Mouse (Mus musculus) lung, postnatal 4 days (tissue): ENCODE data around the gene Nxf1.

Experiments
- DNase-seq, 2 experiments: peaks; one replicate each; pipeline ENCODE4 v3.0.0; 2021

Gene Nxf1

DNA sequence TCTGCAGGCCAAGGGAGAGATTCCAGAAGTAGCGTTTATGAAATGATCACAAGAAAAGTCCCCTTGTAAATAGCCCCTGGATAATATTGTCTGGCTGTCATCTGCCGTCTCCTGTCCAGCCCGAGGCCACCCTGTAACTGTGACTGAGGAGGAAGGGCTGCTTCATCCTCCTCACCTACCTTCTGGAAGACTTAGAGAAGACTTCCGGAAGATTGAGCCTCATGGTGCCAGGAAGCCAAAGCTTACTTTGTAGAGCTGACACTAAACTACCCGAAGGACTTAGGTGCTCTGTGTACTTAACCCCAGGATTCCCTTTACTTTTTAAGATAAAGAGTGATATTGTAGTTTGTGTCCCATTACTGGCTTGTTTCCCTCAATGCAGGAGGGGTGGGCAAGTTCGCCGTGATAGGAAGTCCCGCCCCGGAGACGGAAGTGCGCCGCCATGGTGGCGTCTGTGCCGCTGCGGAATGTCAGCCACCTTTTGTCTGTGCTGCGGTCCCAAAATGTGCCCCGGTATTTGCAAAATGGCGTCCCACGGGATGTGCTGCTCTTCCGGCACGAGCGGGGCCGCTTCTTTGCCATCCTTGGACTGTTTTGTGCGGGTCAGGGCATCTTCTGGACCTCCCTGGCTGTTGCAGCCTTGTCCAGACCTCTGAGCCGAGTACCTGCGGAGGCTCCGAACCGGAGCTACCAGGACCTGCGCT, 13.8 kb downstream of the Nxf1 start, which contains the start of gene Tmem223:
TSS of gene Tmem223 (plus strand) at position 430 of the 704 bp plus-strand sequence.
- DNase-seq = peak; percentile 89

DNA sequence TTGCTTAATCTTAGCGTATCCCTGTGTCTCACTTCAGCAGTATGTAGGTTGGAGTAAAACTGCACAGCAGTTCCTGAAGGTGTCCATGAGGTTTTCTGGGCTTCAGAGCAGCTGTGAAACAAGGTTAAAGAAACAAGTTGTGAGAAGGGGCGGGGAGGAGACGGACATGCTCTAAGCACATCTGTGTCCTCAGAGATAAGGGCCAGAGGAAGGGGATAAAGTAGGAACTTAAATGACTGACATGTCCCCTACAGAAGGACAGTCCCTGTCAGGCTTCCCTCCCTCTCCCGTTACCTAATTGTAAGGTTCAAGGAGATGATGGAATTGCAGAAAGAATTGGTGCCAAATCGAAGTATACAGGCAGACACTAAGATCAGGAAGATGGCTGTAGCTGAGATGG, 16.1 kb downstream of the Nxf1 start:
- DNase-seq = no peak

DNA sequence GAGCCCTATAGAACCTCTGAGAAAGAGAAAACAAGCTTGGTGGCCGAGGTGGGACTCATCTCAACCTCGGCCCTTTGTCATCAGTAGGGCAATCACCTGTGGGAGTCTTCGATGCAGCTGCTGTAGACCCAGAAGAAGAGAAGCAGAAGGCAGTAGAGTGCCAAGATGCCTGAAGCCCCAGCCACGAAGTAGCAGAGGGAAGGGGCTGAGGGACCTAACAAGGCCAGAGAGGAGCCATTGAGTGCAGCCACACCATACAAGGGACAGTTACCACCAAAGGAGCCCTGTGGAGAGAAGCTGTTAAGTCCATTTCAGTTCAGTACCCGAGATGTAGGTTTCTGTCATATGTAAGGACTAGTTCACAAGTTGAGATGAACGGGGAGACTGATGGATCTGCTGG, 16.5 kb downstream of the Nxf1 start:
- DNase-seq = no peak

DNA sequence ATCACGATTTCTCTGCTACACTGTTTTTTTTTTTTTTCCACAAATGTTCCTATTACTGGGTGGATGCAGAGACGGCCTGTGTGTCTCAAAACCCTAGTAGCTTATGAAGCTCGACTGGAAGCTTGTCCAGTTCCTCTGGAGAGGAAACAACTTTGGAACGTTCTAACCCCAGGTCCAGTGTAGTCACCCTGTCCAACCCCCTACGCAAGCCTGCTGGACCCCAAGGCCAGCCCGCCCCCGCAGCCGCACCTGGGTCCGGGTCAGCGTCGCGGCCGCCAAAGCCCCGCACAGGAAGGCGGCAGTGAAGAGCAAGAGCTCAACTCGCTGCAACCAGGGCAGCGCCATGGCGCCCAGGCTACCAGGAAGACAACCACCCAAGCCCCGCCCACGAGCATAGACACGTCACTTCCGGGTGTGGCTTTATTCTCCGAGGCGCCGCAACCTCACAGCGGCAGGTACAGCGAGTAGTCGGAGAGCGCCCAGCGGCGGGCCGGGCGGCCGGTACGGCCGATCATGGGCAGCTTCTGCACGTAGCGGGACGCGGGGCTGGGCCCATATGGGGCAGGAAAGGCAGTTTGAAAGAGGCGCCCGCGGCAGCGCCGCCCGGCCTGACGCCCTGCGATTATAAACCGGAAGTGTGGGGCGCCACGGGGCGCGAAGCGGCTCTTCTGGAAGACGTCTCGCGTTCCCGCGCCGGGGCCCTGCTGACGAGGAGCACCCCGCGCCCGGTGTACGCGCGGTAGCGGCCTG, 17.4 kb downstream of the Nxf1 start, which contains the start of gene Tmem179b:
TSS of gene Tmem179b (minus strand) at position 382 of the 750 bp plus-strand sequence.
- peak; percentile 96 to 98 for DNase-seq

DNA sequence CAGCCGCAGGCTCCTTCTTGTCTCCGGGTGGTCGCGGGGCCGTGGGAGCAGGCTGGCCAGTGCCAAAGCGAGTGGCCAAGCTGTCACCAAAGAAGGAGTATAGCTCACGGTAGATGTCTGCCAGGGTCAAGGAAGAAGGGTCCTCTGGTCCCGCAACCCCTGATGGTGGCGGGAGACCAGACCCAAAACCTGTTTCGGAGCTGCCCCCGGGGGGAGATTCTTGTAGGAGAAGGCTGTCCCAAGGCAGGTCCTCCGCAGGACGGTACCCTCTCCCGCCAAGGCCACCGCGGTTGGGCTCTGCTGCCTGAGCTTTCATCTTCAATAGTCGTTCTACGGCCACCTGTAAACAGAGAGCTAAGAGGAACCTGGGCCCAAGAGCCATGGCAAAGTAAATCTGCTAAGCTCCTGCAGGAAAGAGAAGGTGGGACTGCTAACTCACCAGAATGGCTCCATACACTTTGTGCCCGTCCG, 18.1 kb downstream of the Nxf1 start:
- peak in 1 of 2 experiments; percentile 46 for DNase-seq

DNA sequence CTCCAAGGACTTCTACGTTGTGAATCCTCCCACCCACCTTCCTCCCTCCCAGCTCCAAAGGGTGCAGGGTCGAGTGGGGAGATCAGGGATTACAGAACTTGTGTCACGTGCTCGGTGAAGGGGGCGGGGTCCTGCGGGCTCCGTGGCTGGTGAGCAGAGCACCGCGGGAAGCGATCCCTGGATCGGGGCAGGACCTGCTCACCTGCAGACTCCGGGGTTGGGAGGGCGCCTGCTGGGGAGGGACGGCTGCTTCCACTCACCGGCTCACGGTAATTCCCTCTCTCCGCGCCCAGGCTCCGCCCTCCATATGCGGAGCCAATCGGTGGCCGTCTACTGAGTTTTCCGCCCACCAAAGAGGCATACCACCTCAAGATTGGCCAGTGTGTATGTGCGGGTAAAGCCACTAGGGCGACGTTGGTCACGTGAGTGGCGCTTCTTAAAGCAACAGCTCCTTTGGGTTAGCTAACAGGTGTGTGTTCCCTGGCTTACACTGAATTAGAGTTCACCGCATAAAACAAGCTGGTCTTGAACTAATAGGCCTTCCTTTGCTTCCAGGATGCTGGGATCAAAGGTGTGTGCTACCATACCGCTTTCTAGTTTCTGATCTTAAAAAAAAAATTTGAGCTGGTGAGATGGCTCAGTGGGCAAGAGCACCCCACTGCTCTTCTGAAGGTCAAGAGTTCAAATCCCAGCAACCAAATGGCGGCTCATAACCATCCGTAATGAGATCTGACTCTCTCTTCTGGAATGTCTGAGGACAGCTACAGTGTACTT, 29.3 kb downstream of the Nxf1 start, which contains the start of gene Taf6l:
TSS of gene Taf6l (minus strand) at position 410 of the 774 bp plus-strand sequence.
- peak; percentile 92 to 95 for DNase-seq

DNA sequence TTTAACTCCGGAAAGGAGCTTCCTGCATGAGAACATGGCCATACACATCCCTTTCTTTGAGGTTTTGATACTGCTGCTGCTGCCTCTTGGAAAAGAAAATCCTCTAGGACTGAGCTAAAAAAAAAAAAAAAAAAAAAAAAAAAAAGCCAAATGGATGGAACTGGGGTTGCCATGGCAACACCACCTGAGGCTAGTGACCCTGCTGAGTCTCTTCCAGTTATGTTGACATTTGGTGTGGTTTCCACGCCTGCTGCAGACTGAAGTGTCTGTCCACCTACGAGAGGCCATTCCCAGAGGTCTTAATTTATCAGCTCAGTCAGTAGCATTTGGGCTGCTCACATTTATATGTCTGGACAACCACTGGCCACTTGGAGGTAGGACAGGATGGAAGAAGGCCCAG, 31.6 kb downstream of the Nxf1 start:
- DNase-seq = no peak

DNA sequence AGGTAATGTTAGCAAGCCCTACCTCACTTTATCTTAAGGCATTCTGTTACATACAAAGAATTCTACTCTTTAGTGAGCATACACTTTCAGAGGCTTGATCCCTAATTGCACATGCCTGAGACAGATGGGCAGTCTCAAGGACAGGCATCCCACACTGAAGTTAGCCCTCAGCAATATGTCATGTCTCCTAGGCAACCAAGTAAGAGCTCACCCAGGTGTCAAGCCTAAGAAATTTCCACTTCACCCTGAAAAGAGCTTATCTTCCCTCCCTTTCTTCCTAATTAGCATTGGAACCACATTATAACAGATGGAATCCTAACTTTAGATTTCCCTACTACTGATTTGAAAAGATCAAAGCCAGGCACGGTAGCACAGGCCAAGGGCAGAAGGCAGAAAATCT, 32.3 kb downstream of the Nxf1 start:
- DNase-seq = no peak

DNA sequence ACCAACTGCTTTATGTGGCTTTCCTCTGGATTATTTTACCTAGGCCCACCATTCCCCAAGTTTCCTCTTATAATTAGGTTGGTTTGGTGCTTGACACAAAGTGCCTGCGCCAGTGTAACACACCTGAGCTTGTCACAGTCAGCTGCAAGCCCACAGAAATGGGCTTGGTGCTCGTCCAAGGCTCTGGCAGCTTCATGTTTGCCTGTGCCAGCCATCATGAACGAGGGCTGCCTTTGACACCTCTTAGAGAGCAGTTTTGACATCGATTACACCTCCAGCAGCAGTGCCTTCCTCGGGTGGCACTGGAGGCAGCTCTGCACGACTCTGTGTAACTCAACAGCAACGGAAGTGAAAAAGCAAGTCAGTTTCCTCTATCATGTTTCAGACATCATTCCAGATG, 33.3 kb downstream of the Nxf1 start:
- DNase-seq = no peak

DNA sequence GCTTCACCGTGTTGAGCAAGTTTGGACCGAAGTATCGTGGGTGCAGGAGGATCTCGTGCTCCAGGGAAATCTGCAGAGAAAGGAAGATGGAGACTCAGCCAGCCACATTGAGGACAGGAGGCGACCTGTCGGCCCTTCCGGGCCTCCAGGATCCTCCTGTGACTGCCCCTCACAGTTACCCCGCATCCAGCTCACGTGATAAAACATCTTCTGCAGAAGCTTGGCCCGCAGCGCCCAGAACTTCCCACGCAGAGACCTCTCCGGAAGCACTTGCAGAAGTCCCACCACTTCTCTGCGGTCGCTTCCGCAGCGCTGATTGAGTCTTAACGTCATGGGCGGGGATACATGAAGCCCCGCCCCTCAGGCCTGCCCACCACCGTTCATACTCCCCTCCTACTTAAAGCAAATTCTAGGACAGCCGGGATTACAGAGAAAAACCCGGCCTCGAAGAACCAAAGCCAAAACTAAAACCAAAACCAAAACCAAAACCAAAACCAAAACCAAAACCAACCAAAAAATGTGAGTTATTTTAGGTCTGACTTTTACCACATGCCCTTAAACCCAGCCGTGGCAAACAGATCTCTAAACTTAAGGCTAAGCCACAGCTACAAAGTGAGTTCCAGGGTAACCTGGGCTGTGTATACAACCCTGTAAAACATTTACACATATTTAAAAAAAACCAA, 41.5 kb downstream of the Nxf1 start, which contains the start of gene Polr2g:
TSS of gene Polr2g (minus strand) at position 314 of the 683 bp plus-strand sequence.
- peak; percentile 93 to 95 for DNase-seq

DNA sequence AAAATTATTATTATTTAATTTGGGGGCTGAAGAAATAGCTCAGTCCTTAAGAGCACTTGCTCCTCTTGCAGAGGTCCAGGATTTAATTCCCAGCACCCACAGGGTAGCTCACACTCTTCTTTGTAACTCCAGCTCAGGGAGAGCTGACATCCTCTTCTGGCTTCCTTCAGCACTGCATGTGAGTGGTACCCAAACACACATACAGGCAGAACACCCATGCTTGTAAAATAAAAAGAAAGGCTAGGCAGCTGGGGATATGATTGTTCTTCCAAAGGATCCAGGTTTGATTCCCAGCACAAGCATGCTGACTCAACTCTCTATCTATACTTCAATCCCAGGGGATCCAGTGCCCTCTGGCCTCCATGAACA, 42.1 kb downstream of the Nxf1 start:
- no peak for DNase-seq

DNA sequence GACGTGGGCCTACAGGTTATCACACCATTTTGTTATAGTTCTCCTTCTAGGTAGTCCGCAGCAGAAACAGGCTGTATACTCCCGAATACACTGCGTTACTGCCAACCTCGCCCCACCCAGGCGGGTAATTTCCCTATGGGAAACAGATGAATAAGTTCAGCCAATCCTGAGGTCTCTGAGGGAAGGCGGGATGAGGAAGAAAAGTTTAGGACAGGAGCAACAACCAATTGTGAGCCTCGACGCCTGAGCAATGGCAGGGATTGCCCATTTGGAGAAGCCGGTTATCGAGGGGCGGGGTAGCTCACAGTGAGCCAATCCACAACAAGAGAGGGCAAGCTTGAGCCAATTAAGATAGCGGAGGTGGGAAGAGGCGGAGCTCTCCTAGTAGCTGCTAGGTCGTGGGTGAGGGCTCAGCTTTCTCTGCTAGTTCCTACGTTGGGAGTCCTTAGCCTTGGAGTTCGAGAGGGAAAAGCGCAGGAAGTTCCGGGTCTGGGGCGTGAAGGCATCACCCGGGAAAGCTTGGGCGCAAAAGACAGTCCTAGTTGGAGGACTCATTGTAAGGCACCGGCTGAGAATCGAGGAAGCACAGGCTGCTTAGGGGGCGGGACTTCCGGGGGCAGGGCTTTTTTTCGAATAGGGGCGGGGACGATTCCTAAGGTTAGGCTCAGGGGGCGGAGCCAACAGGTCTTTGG, 45.4 kb downstream of the Nxf1 start, which contains the start of gene Zbtb3:
TSS of gene Zbtb3 (plus strand) at position 426 of the 692 bp plus-strand sequence.
- DNase-seq = peak; percentile 94 to 97

DNA sequence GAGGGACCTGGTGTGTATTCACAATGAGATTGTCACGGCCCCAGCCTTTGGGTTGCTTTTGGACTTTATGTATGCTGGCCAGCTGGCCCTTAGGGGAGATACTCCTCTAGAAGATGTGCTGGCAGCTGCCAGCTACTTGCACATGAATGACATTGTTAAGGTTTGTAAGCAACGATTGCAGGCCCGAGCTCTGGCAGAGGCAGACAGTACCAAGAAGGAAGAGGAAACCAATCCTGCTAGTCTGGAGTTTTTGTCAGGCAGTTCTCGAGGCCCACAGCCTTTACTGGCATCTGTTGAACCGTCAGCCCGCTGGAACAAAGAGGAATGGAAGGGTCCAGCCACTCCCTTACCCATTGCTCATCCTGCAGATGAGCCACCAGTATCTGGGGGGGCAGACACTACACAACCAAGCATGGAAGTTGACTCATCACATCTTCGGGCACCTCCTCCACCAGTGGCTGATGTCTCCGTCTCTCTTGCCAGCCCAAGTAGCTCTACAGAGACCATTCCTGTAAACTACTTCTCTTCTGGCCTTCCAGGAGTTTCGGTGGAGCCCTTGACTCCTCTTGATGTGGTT, 46.4 kb downstream of the Nxf1 start:
- DNase-seq = no peak

DNA sequence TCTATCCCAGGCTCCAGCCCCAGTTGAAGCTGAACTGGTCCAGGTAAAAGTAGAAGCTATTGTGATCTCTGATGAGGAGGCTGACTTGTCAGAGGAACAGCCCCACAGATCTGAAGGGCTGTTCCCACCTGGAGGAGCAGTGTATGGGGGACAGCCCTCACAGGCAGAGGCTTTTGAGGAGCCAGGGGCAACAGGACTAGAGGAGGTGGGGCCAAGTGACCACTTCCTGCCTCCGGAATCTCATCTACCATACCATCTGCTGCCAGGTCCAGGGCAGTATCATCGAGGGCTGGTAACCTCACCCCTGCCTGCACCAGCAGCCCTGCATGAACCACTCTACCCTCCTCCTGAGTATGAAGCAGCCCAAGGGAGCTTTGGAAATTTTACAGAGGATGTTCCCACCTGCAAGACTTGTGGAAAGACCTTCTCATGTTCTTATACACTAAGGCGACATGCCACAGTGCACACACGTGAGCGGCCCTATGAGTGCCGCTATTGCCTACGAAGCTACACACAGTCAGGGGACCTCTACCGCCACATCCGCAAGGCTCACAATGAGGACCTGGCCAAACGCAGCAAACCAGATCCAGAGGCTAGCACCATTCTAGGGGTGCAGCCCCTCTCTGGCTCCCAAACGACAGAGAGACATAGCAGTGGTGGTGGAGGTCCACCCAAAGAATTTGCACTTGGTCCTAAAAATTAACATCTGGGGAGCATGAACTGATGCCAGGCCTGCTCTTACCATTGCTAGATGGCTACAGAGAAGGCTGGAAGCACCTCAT, 47.2 kb downstream of the Nxf1 start:
- no peak for DNase-seq

DNA sequence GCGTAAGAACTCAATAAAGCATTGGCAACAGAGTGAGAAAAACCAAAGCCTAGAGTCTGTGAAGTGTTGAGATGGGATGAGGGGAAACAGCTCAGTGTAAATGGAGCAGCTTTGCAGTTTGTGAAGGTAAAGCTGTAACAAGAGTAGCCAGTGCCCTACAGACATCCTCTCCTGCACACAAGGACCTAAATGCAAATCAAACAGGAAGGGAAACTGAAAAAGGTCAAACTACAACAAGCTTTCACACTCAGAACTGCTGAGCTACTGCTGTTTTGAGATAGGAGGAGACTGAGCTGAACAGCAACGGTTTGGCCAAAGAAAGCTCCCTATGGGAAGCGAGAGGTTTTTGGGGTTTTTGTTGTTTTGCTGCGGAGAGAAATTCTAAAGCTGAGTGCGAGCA, 49.9 kb downstream of the Nxf1 start:
- no peak for DNase-seq

DNA sequence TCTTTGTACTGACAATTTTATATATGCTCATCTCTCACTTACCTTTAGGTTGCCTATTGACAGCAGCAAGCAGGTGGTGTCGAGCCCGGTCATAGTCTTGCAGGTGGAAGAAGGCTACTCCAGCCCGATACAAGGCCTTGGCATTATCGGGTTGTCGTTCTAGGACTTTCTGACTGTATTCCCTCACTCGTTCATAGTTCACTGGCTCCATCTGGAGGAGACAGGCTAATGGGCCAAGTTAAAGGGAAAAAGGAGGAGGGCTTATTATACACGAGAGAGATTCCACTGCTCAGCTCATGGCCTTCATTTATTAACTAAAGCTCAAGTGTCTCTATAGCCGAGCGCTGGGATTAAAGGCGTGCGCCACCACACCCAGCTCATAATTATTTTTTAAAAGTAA, 58.9 kb downstream of the Nxf1 start:
- DNase-seq = no peak

DNA sequence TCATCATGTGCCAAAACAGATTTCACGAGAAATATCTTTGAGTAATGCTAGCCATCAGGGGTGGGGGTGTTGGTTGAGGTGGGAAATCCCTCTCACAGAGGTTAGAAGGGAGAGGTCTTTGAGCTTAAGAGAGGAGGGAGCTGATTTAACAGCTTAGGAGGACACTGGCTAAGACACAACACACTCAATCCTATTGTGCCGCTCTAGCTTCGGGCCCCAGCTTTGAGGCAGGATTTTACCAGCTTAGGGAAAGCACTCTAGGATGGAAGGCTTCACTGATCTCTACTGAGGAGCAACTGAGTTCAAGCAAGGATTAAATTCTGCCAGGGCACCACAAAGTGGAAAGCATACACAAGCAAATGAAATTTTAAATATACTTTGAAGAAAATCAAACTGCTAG, 60.1 kb downstream of the Nxf1 start:
- DNase-seq = no peak

DNA sequence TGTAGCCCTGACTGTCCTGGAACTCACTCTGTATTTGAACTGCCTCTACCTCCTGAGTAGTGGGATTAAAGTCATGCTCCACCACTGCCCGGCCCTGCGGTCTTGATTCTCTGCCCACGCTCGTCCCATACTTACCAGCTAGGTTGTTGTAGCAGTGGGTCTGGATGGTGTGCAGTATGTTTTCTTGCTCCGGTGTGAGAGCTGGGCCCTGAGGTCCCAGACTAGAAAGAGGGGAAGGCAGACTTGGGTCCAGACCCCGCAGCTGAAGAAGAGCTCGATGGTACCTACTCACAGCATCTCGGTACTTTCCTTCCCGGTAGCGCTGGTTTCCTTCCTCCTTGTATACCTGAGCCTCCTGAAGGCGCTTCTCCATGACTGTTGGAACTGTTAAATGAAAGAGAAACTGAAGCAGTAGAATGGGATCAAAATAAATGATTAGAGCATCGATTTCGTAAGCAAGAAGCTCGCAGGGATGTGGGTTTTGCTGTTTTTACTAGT, 61.5 kb downstream of the Nxf1 start:
- DNase-seq = no peak

DNA sequence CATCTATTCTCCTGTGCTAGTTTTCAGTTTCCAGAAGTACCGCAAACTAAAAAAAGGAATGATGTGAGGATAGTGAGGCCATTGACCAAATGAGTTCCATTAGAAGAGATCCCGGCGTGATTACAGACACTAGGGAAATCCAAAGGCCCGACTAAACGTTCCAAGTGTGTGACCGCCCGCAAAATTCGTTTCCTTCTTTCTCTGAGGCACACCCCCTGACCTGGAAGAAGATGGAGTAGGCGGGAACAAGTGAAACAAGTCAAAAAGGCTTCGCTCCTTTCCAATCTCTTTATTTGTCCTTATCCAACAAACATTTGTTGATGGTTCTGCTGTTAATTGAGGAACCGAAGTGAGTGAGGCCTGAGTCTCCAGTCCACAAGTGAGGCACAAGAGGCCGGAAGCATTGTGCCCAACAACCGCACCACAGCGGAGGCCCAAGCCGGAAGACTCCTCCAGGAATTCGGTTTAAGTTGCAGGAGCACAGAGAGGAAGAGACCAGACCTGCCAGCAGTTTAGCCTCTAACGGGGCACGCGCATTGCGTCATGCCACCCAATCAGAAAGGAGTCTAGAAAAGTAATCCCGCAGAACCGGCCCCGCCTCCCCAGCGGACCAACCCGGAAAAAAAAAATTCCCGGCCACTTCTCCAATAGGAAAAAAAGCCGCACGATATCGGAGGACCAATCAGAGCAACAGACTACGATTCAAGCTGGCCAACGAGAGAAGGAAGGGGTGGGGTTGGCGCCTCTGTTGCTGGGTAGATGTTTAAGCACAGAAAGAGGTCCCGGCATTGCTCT, 62.1 kb downstream of the Nxf1 start, which contains the start of gene Ttc9c:
TSS of gene Ttc9c (minus strand) at position 533 of the 795 bp plus-strand sequence.
- DNase-seq = peak; percentile 97 to 99
